Mouse (Mus musculus) CH12.LX (cell line): ENCODE measurements at regions not wholly inside any gene's neighbourhood (a gene's known extent, or its start where the extent isn't known, plus 50 kb on each side); places are given as distances from the start of the nearest gene placed in this dataset.

Experiments used
- DNase-seq: peaks from one replicate; pipeline ENCODE4 v3.0.0-alpha.2; 2013; ENCODE audit errors: extremely low read depth
- H3K27ac ChIP-seq: 2 replicates; pipeline ENCODE4 v1.5.1; 2012; ENCODE audit warnings: low read depth, mild to moderate bottlenecking, control low read depth, moderate library complexity; ENCODE audit not compliant: insufficient read depth
- H3K27me3 ChIP-seq: replicated peaks from 2 replicates; pipeline ENCODE3; 2012; ENCODE audit warnings: inconsistent platforms
- H3K36me3 ChIP-seq, 2 experiments: replicated peaks in 1 of 2; 2 replicates each; pipeline versions ENCODE3 to v1.6.1; 2012; ENCODE audit warnings: inconsistent platforms in 1 of 2, low read length in 1 of 2, mild to moderate bottlenecking in 1 of 2, mixed read lengths in 1 of 2, moderate library complexity in 1 of 2; ENCODE audit not compliant: control insufficient read depth in 1 of 2, insufficient read depth in 1 of 2
- H3K4me1 ChIP-seq, 2 experiments: 2 replicates each; pipeline ENCODE4 v1.6.1; 2012; ENCODE audit warnings: inconsistent platforms in 1 of 2, moderate library complexity in 1 of 2; ENCODE audit not compliant: insufficient read depth in 2 of 2, control insufficient read depth in 1 of 2
- H3K4me2 ChIP-seq: 2 replicates; pipeline ENCODE4 v1.6.1; 2012; ENCODE audit warnings: low read depth, mild to moderate bottlenecking, control low read depth; ENCODE audit not compliant: poor library complexity, insufficient read depth, severe bottlenecking
- H3K4me3 ChIP-seq, 3 experiments: fragments of 150-350 bp in 1 of 3; sonication (generic) in 1 of 3; replicated peaks in 1 of 3; 2 replicates each; pipeline versions ENCODE3 to v1.5.1; 2011 to 2012; ENCODE audit warnings: low read depth in 2 of 3, low read length in 2 of 3, mild to moderate bottlenecking in 2 of 3, moderate library complexity in 2 of 3, control low read depth in 1 of 3, improper control_type of control experiment in 1 of 3, inconsistent platforms in 1 of 3, mixed read lengths in 1 of 3; ENCODE audit not compliant: poor library complexity in 1 of 3
- H3K79me2 ChIP-seq: replicated peaks from 2 replicates; pipeline ENCODE4 v1.6.1; 2012; ENCODE audit warnings: mild to moderate bottlenecking, moderate library complexity; ENCODE audit not compliant: control insufficient read depth, poor library complexity, insufficient read depth, severe bottlenecking; ENCODE audit errors: extremely low read depth
- H3K9ac ChIP-seq: 2 replicates; pipeline ENCODE4 v1.6.1; 2012; ENCODE audit warnings: low read depth, mild to moderate bottlenecking, control low read depth, moderate library complexity; ENCODE audit not compliant: insufficient read depth
- H3K9me3 ChIP-seq: replicated peaks from 2 replicates; pipeline ENCODE3; 2012; ENCODE audit warnings: low read length, inconsistent platforms, mixed read lengths
- CHD2 ChIP-seq: IDR thresholded peaks from 2 replicates; pipeline ENCODE4 v1.6.1; 2011; ENCODE audit warnings: low read length, improper control_type of control experiment
- CTCF ChIP-seq, 2 experiments: IDR thresholded peaks in 1 of 2; conservative IDR thresholded peaks in 1 of 2; 2 replicates each; pipeline ENCODE4 v1.5.1; 2011 to 2012; ENCODE audit warnings: low read depth in 2 of 2, low read length in 2 of 2, improper control_type of control experiment in 1 of 2, inconsistent platforms in 1 of 2, mild to moderate bottlenecking in 1 of 2, moderate library complexity in 1 of 2
- E2F4 ChIP-seq: IDR thresholded peaks from 2 replicates; pipeline ENCODE4 v1.6.1; 2011; ENCODE audit warnings: low read depth, low read length, improper control_type of control experiment; ENCODE audit not compliant: insufficient replicate concordance
- HCFC1 ChIP-seq: IDR thresholded peaks from 2 replicates; pipeline ENCODE4 v1.6.1; 2012; ENCODE audit warnings: low read depth, mild to moderate bottlenecking, inconsistent platforms, low read length, improper control_type of control experiment
- JUN ChIP-seq: IDR thresholded peaks from 2 replicates; pipeline ENCODE4 v1.6.1; 2011; ENCODE audit warnings: low read depth, mild to moderate bottlenecking, low read length, improper control_type of control experiment, moderate library complexity; ENCODE audit not compliant: insufficient read depth
- MAFK ChIP-seq: IDR thresholded peaks from 2 replicates; pipeline ENCODE4 v1.6.1; 2011; ENCODE audit warnings: low read length, improper control_type of control experiment; ENCODE audit not compliant: insufficient replicate concordance
- MAX ChIP-seq: IDR thresholded peaks from 2 replicates; pipeline ENCODE4 v1.6.1; 2011; ENCODE audit warnings: low read length, improper control_type of control experiment
- NRF1 ChIP-seq: IDR thresholded peaks from 2 replicates; pipeline ENCODE4 v1.6.1; 2014; ENCODE audit warnings: low read depth, mild to moderate bottlenecking, inconsistent platforms, low read length, improper control_type of control experiment, moderate library complexity
- POLR2AphosphoS2 ChIP-seq: IDR thresholded peaks from 2 replicates; pipeline ENCODE4 v1.6.1; 2011; ENCODE audit warnings: low read depth, low read length, improper control_type of control experiment
- TBP ChIP-seq: conservative IDR thresholded peaks from 2 replicates; pipeline ENCODE4 v1.6.1; 2011; ENCODE audit warnings: low read depth, low read length, improper control_type of control experiment
- TCF12 ChIP-seq: IDR thresholded peaks from 2 replicates; pipeline ENCODE4 v1.6.1; 2014; ENCODE audit warnings: low read depth, mild to moderate bottlenecking, inconsistent platforms, low read length, improper control_type of control experiment
- UBTF ChIP-seq: IDR thresholded peaks from 2 replicates; pipeline ENCODE4 v1.6.1; 2012; ENCODE audit warnings: low read depth, mild to moderate bottlenecking, inconsistent platforms, low read length, improper control_type of control experiment, moderate library complexity
- USF1 ChIP-seq: IDR thresholded peaks from 2 replicates; pipeline ENCODE4 v1.6.1; 2014; ENCODE audit warnings: low read depth, mild to moderate bottlenecking, inconsistent platforms, low read length, improper control_type of control experiment
- ZC3H11A ChIP-seq: IDR thresholded peaks from 2 replicates; pipeline ENCODE4 v1.6.1; 2012; ENCODE audit warnings: low read depth, mild to moderate bottlenecking, inconsistent platforms, low read length, improper control_type of control experiment
- ZKSCAN1 ChIP-seq: IDR thresholded peaks from 2 replicates; pipeline ENCODE4 v1.6.1; 2012; ENCODE audit warnings: low read depth, inconsistent platforms, low read length, improper control_type of control experiment, borderline replicate concordance
- ZMIZ1 ChIP-seq: IDR thresholded peaks from 2 replicates; pipeline ENCODE4 v1.6.1; 2012; ENCODE audit warnings: low read depth, mild to moderate bottlenecking, inconsistent platforms, low read length, improper control_type of control experiment
- dilution Hi-C: fragments of 300-500 bp; cut with MboI; formaldehyde crosslinking; loops from 2 replicates; pipeline ENCODE4 v1.14.3; 2020; ENCODE audit warnings: low sequenced_read_pairs; ENCODE audit not compliant: extremely low pct_unique_long_range_greater_than_20kb, extremely low pct_ligation_motif_present
- in situ Hi-C: fragments of 300-500 bp; cut with MboI; formaldehyde crosslinking; loops from 3 replicates; pipeline ENCODE4 v1.14.3; 2019; ENCODE audit warnings: low sequenced_read_pairs, low pct_ligation_motif_present, low pct_unique_long_range_greater_than_20kb, mixed read lengths

- no peak overlapping the region for H3K27ac ChIP-seq
- no peaks in the 10 kb centered on the region for H3K27me3 ChIP-seq
- no peak overlapping the region for H3K4me3 ChIP-seq
- no peaks in the 10 kb centered on the region for H3K9me3 ChIP-seq
- H3K79me2 ChIP-seq = no peaks in the 10 kb centered on the region
- H3K4me2 ChIP-seq = no peak overlapping the region
- TF ChIP-seq ZMIZ1 = no peak
- TF ChIP-seq CHD2 = no peak
- no peak for TF ChIP-seq TCF12
- no peak for TF ChIP-seq USF1
- no peak for TF ChIP-seq NRF1
- no peak for TF ChIP-seq HCFC1
- no peak for TF ChIP-seq ZKSCAN1
- TF ChIP-seq JUN = no peak
- TF ChIP-seq TBP = no peak
- no peak for TF ChIP-seq UBTF
- DNase-seq = no peak
- H3K4me1 ChIP-seq = no peaks in the 10 kb centered on the region
- H3K36me3 ChIP-seq = no peaks in the 10 kb centered on the region
- H3K9ac ChIP-seq = no peak overlapping the region
- in situ Hi-C loops = no loop called here
- dilution Hi-C loops = no loop called here
Observed at GRCm38 (mm10) chr1:151125764-151126485, 56.4 kb upstream of the Gm47985 start.

- no peak for DNase-seq
- Histone ChIP-seq H3K4me1 (no peaks in the 10 kb centered on the region), H3K36me3 (no peaks in the 10 kb centered on the region), H3K79me2 (no peaks in the 10 kb centered on the region), H3K4me3 (no peak overlapping the region), H3K4me2 (no peak overlapping the region), H3K27ac (no peak overlapping the region), H3K27me3 (no peaks in the 10 kb centered on the region), H3K9ac (no peak overlapping the region), H3K9me3 (no peaks in the 10 kb centered on the region)
- dilution Hi-C loops = no loop called here
- in situ Hi-C loops = no loop called here
- TF ChIP-seq HCFC1 = no peak
- TF ChIP-seq TCF12 = no peak
- TF ChIP-seq USF1 = no peak
- TF ChIP-seq NRF1 = no peak
- no peak for TF ChIP-seq E2F4
- TF ChIP-seq MAFK = no peak
- TF ChIP-seq TBP = no peak
- no peak for TF ChIP-seq CTCF (conservative IDR thresholded peaks at IDR 0.05 in 1 of 2, IDR thresholded peaks at IDR 0.05 in 1 of 2; ENCODE audit: low read depth in 2 of 2, low read length in 2 of 2)
- TF ChIP-seq MAX = no peak
- no peak for TF ChIP-seq ZC3H11A
- TF ChIP-seq POLR2AphosphoS2 = no peak
Observed at GRCm38 (mm10) chr1:151126756-151127155, 55.6 kb upstream of the Gm47985 start.
